Mouse (Mus musculus) MEL (cell line): ENCODE measurements around the gene Bnipl. TPM values are rescaled to one million over a fixed set of nuclear protein-coding genes. Genes with fewer than 3 reads are reported as not detected.

Experiments
- DNase-seq: peaks from one replicate; pipeline ENCODE4 v3.0.0; 2011; ENCODE audit warnings: low read depth, low spot score
- H3K27ac ChIP-seq: 2 replicates; pipeline ENCODE4 v1.5.1; 2012; ENCODE audit warnings: low read depth, mild to moderate bottlenecking, control low read depth, low read length, moderate library complexity; ENCODE audit not compliant: control insufficient read depth
- H3K27me3 ChIP-seq, 2 experiments: fragments of 150-350 bp in 1 of 2; sonication (generic) in 1 of 2; 2 replicates each; pipeline ENCODE4 v1.6.1; 2012; ENCODE audit warnings: low read length in 2 of 2, mild to moderate bottlenecking in 2 of 2, improper control_type of control experiment in 1 of 2, moderate library complexity in 1 of 2; ENCODE audit not compliant: insufficient read depth in 2 of 2, control insufficient read depth in 1 of 2
- H3K36me3 ChIP-seq, 2 experiments: 2 replicates each; pipeline ENCODE4 v1.6.1; 2012 to 2014; ENCODE audit warnings: low read length in 2 of 2, improper control_type of control experiment in 1 of 2, inconsistent platforms in 1 of 2, mild to moderate bottlenecking in 1 of 2; ENCODE audit not compliant: insufficient read depth in 2 of 2, control insufficient read depth in 1 of 2
- H3K4me1 ChIP-seq, 2 experiments: fragments of 150-350 bp in 1 of 2; sonication (generic) in 1 of 2; 2 replicates each; pipeline ENCODE4 v1.6.1; 2012; ENCODE audit warnings: low read length in 2 of 2, improper control_type of control experiment in 1 of 2, mild to moderate bottlenecking in 1 of 2; ENCODE audit not compliant: insufficient read depth in 2 of 2, control insufficient read depth in 1 of 2
- H3K4me3 ChIP-seq, 2 experiments: fragments of 150-350 bp in 1 of 2; sonication (generic) in 1 of 2; 2 replicates each; pipeline ENCODE4 v1.5.1; 2012; ENCODE audit warnings: low read depth in 2 of 2, low read length in 2 of 2, mild to moderate bottlenecking in 2 of 2, moderate library complexity in 2 of 2, control low read depth in 1 of 2, improper control_type of control experiment in 1 of 2; ENCODE audit not compliant: control insufficient read depth in 1 of 2, insufficient read depth in 1 of 2
- H3K79me2 ChIP-seq: 2 replicates; pipeline ENCODE4 v1.6.1; 2012; ENCODE audit warnings: mild to moderate bottlenecking, low read length, moderate library complexity; ENCODE audit not compliant: control insufficient read depth, poor library complexity, insufficient read depth
- H3K9ac ChIP-seq: 2 replicates; pipeline ENCODE4 v1.6.1; 2012; ENCODE audit warnings: low read depth, mild to moderate bottlenecking, control low read depth, low read length, moderate library complexity; ENCODE audit not compliant: control insufficient read depth, poor library complexity, severe bottlenecking
- H3K9me3 ChIP-seq: fragments of 150-350 bp; sonication (generic); replicated peaks from 2 replicates; pipeline ENCODE4 v1.6.1; 2012; ENCODE audit warnings: mild to moderate bottlenecking, low read length, improper control_type of control experiment, moderate library complexity; ENCODE audit not compliant: insufficient read depth
- BHLHE40 ChIP-seq: IDR thresholded peaks from 2 replicates; pipeline ENCODE4 v1.6.1; 2012; ENCODE audit warnings: low read depth, mild to moderate bottlenecking, inconsistent platforms, low read length, improper control_type of control experiment, borderline replicate concordance
- CHD1 ChIP-seq: IDR thresholded peaks from 2 replicates; pipeline ENCODE4 v1.6.1; 2012; ENCODE audit warnings: low read depth, mild to moderate bottlenecking, inconsistent platforms, low read length, improper control_type of control experiment
- CHD2 ChIP-seq: IDR thresholded peaks from 2 replicates; pipeline ENCODE4 v1.6.1; 2011; ENCODE audit warnings: low read length, improper control_type of control experiment
- E2F4 ChIP-seq: IDR thresholded peaks from 2 replicates; pipeline ENCODE4 v1.6.1; 2011; ENCODE audit warnings: low read depth, low read length, improper control_type of control experiment, borderline replicate concordance
- ELF1 ChIP-seq: IDR thresholded peaks from 2 replicates; pipeline ENCODE4 v1.6.1; 2014; ENCODE audit warnings: low read depth, mild to moderate bottlenecking, inconsistent platforms, low read length, improper control_type of control experiment, moderate library complexity
- GATA1 ChIP-seq: IDR thresholded peaks from 2 replicates; pipeline ENCODE4 v1.6.1; 2011; ENCODE audit warnings: low read depth, low read length, improper control_type of control experiment
- HCFC1 ChIP-seq: IDR thresholded peaks from 2 replicates; pipeline ENCODE4 v1.6.1; 2012; ENCODE audit warnings: low read depth, mild to moderate bottlenecking, inconsistent platforms, low read length, improper control_type of control experiment, moderate library complexity
- KAT2A ChIP-seq: conservative IDR thresholded peaks from 2 replicates; pipeline ENCODE4 v1.6.1; 2012; ENCODE audit warnings: low read depth, low read length, improper control_type of control experiment, inconsistent platforms
- MAX ChIP-seq: IDR thresholded peaks from 2 replicates; pipeline ENCODE4 v1.6.1; 2011; ENCODE audit warnings: low read length, improper control_type of control experiment
- MXI1 ChIP-seq: IDR thresholded peaks from 2 replicates; pipeline ENCODE4 v1.6.1; 2011; ENCODE audit warnings: mild to moderate bottlenecking, low read depth, low read length, improper control_type of control experiment
- MYB ChIP-seq: IDR thresholded peaks from 2 replicates; pipeline ENCODE4 v1.6.1; 2011; ENCODE audit warnings: mild to moderate bottlenecking, low read depth, low read length, improper control_type of control experiment
- MYC ChIP-seq: IDR thresholded peaks from 2 replicates; pipeline ENCODE4 v1.6.1; 2011; ENCODE audit warnings: low read depth, mild to moderate bottlenecking, low read length, improper control_type of control experiment, moderate library complexity
- NELFE ChIP-seq: IDR thresholded peaks from 2 replicates; pipeline ENCODE4 v1.6.1; 2011; ENCODE audit warnings: low read depth, low read length, improper control_type of control experiment
- POLR2A ChIP-seq, 2 experiments: IDR thresholded peaks; 2 replicates each; pipeline ENCODE4 v1.6.1; 2011 to 2012; ENCODE audit warnings: low read length in 2 of 2, mild to moderate bottlenecking in 2 of 2, control low read depth in 1 of 2, improper control_type of control experiment in 1 of 2, low read depth in 1 of 2, moderate library complexity in 1 of 2; ENCODE audit not compliant: control insufficient read depth in 1 of 2, insufficient read depth in 1 of 2, poor library complexity in 1 of 2
- POLR2AphosphoS5 ChIP-seq: IDR thresholded peaks from 2 replicates; pipeline ENCODE4 v1.6.1; 2012; ENCODE audit warnings: low read depth, borderline replicate concordance, mild to moderate bottlenecking, inconsistent platforms, low read length, moderate library complexity, mixed read lengths
- RAD21 ChIP-seq: IDR thresholded peaks from 2 replicates; pipeline ENCODE4 v1.6.1; 2011; ENCODE audit warnings: mild to moderate bottlenecking, low read depth, low read length, improper control_type of control experiment
- RCOR1 ChIP-seq: IDR thresholded peaks from 2 replicates; pipeline ENCODE4 v1.6.1; 2012; ENCODE audit warnings: low read depth, mild to moderate bottlenecking, inconsistent platforms, low read length, improper control_type of control experiment
- TAL1 ChIP-seq: IDR thresholded peaks from 2 replicates; pipeline ENCODE4 v1.6.1; 2012; ENCODE audit warnings: mild to moderate bottlenecking, inconsistent platforms, low read length, moderate library complexity, mixed read lengths
- TBP ChIP-seq: IDR thresholded peaks from 2 replicates; pipeline ENCODE4 v1.8.0; 2011; ENCODE audit warnings: low read depth, low read length, improper control_type of control experiment
- TCF12 ChIP-seq: IDR thresholded peaks from 2 replicates; pipeline ENCODE4 v1.6.1; 2014; ENCODE audit warnings: low read depth, mild to moderate bottlenecking, inconsistent platforms, low read length, improper control_type of control experiment, moderate library complexity
- UBTF ChIP-seq: IDR thresholded peaks from 2 replicates; pipeline ENCODE4 v1.6.1; 2012; ENCODE audit warnings: low read depth, mild to moderate bottlenecking, inconsistent platforms, low read length, improper control_type of control experiment, moderate library complexity, borderline replicate concordance; ENCODE audit not compliant: insufficient read depth
- USF1 ChIP-seq: IDR thresholded peaks from 2 replicates; pipeline ENCODE4 v1.6.1; 2014; ENCODE audit warnings: low read depth, mild to moderate bottlenecking, inconsistent platforms, low read length, improper control_type of control experiment, moderate library complexity
- ZKSCAN1 ChIP-seq: IDR thresholded peaks from 2 replicates; pipeline ENCODE4 v1.6.1; 2012; ENCODE audit warnings: low read depth, mild to moderate bottlenecking, inconsistent platforms, low read length, improper control_type of control experiment, moderate library complexity
- ZMIZ1 ChIP-seq: IDR thresholded peaks from 2 replicates; pipeline ENCODE4 v1.6.1; 2012; ENCODE audit warnings: low read depth, mild to moderate bottlenecking, inconsistent platforms, low read length, improper control_type of control experiment, moderate library complexity
- ZNF384 ChIP-seq: IDR thresholded peaks from 2 replicates; pipeline ENCODE4 v1.6.1; 2012; ENCODE audit warnings: low read depth, mild to moderate bottlenecking, inconsistent platforms, low read length, improper control_type of control experiment
- polyA plus RNA-seq, 2 experiments: library from polyadenylated mRNA; stranded (reverse) in 1 of 2; unstranded in 1 of 2; fragments of >175 nt in 1 of 2; fragments of >200 nt in 1 of 2; gene quantifications; 2 replicates each; pipeline versions ENCODE4 v1.2.1 to v1.2.4; 2012; ENCODE audit warnings: low replicate concordance in 2 of 2, low read depth in 1 of 2; ENCODE audit not compliant: insufficient read length in 2 of 2, insufficient read depth in 1 of 2, missing spikeins in 1 of 2
- total RNA-seq: library from RNA; depleted of rRNA; stranded (reverse); fragments of 300-350 nt; gene quantifications from 2 replicates; pipeline ENCODE4 v1.2.3, GENCODE M21; 2012

The Bnipl gene
- total and polyA plus RNA-seq, 3 experiments, result 0.19 to 0.43 TPM; not detected in 1

- peaks cover 67% of the 10 kb centered on the region for H3K79me2 ChIP-seq
- TF ChIP-seq NELFE (no peak), ZKSCAN1 (no peak), MAX (no peak), ZMIZ1 (no peak), E2F4 (no peak), CHD1 (no peak), UBTF (peak; percentile 34; the same call in 1 of the 2 replicates), BHLHE40 (no peak), ZNF384 (no peak), MXI1 (no peak), TAL1 (no peak), ELF1 (no peak), USF1 (no peak), TBP (peak; percentile 61; the same call in 1 of the 2 replicates), RCOR1 (no peak)
- TF ChIP-seq, all 39 proteins: peak for 2
- Histone ChIP-seq H3K9ac (peak overlapping the region; percentile 81), H3K36me3 (peaks cover 22 to 37% of the 10 kb centered on the region in 2 experiments), H3K4me3 (peak overlapping the region; percentile 66 to 73), H3K27ac (peak overlapping the region; percentile 77), H3K9me3 (no peaks in the 10 kb centered on the region), H3K4me1 (peaks cover 20 to 28% of the 10 kb centered on the region in 2 experiments), H3K27me3 (no peaks in the 10 kb centered on the region)
- peak; percentile 88 for DNase-seq
Measured at GRCm38 (mm10) chr3:95228894-95229780, 21.9 kb downstream of the Bnipl start.

GRCm38 (mm10) chr3:95228148-95228893 lies 22.7 kb downstream of the Bnipl start, which contains the start of gene Cdc42se1:
Cdc42se1 (plus strand) TSS chr3:95228732.
- Histone ChIP-seq H3K4me3 (peak within 1 kb of the TSS; percentile 66 to 73), H3K4me1 (peaks cover 20 to 28% of the 10 kb centered on the region in 2 experiments), H3K79me2 (peaks cover 66% of the 10 kb centered on the region), H3K9ac (peak within 1 kb of the TSS; percentile 81), H3K36me3 (peaks cover 17 to 37% of the 10 kb centered on the region in 2 experiments), H3K27me3 (no peaks in the 10 kb centered on the region), H3K9me3 (no peaks in the 10 kb centered on the region), H3K27ac (peak within 1 kb of the TSS; percentile 86)
- peak; percentile 98 for DNase-seq
- TF ChIP-seq POLR2A (IDR thresholded peaks at IDR 0.05; ENCODE audit: control insufficient read depth in 1 of 2, insufficient read depth in 1 of 2, low read depth in 1 of 2, low read length in 2 of 2, poor library complexity in 1 of 2), result peak in 1 of 2 experiments; percentile 99; a peak in 2 of 4 replicates
- TF ChIP-seq MYB, result no peak
- TF ChIP-seq NELFE, result no peak
- no peak for TF ChIP-seq KAT2A
- no peak for TF ChIP-seq GATA1
- peak; percentile 75 for TF ChIP-seq UBTF
- no peak for TF ChIP-seq MYC
- no peak for TF ChIP-seq ZKSCAN1
- no peak for TF ChIP-seq HCFC1
- TF ChIP-seq CHD2, result no peak
- TF ChIP-seq RAD21, result no peak
- peak; percentile 47; the same call in 1 of the 2 replicates for TF ChIP-seq POLR2AphosphoS5
- peak; percentile 83 for TF ChIP-seq TBP
- no peak for TF ChIP-seq TCF12
- TF ChIP-seq MAX, result no peak
- TF ChIP-seq CHD1, result no peak
- no peak for TF ChIP-seq E2F4
